11 mouse cellular contexts compared by ENCODE assay signal in the genomic region with DNA sequence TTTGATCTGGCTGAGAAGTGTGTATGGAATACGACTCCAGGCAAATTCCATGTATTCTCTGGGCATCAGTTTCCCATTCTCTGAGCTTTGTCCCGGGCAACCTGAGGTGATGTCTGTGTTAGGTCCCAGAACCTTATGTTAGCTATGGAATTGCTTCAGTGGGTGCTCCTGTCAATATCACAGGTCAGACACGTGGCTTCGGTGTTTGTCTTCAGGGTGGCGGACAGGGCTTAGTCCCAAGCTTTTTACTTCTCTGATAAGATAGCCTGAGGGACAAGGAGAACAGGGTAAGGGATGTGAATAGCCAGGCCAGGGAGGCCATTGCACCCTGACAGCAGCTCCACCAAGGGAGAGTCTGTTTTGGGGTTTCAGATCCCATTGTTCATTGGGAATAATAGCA.
"Had no signal": no experiment of that assay in that cellular context is flagged by ENCODE, and none has a peak within 500 bp of the region (broad histone marks: within the 10 kb centered on the region; RNA-seq: fewer than 3 reads in every experiment).

No protein-coding gene starts in this region.

- H3K9me3 ChIP-seq: kidney, embryonic 15.5 days; limb, embryonic 12.5 days; liver, embryonic 13.5 days; midbrain, embryonic 15.5 days had no signal

- DNase-seq: kidney, adult 2 months; kidney, postnatal 14 days; liver, embryonic 13.5 days; lung, adult 2 months; lung, postnatal 36 days; thymus, postnatal 36 days had no signal

- H3K4me3 ChIP-seq: kidney, embryonic 15.5 days; limb, embryonic 12.5 days; liver, embryonic 13.5 days; midbrain, embryonic 15.5 days had no signal

- H3K4me2 ChIP-seq: kidney, embryonic 15.5 days; limb, embryonic 12.5 days; liver, embryonic 13.5 days; midbrain, embryonic 15.5 days had no signal

- H3K27me3 ChIP-seq: kidney, embryonic 15.5 days; limb, embryonic 12.5 days; midbrain, embryonic 15.5 days had no signal

- H3K27ac ChIP-seq: hindbrain, postnatal 0 days; kidney, embryonic 15.5 days; limb, embryonic 12.5 days; liver, embryonic 13.5 days; midbrain, embryonic 15.5 days had no signal

- H3K9ac ChIP-seq: kidney, embryonic 15.5 days; limb, embryonic 12.5 days; liver, embryonic 13.5 days; midbrain, embryonic 15.5 days had no signal

- ATAC-seq: hindbrain, postnatal 0 days; lung, postnatal 0 days; midbrain, embryonic 15.5 days had no signal

- H3K36me3 ChIP-seq: kidney, embryonic 15.5 days; liver, embryonic 13.5 days; midbrain, embryonic 15.5 days had no signal
